Mouse (Mus musculus): ENCODE measurements around the gene Dbnl. TPM values are rescaled to one million over a fixed set of nuclear protein-coding genes. Genes with fewer than 3 reads are reported as not detected.
A peak's percentile ranks its signal among the peaks of the same experiment; 100 is the strongest.

The Dbnl gene
- total and polyA plus RNA-seq, 3 experiments: 70.3 to 124 (median 77.3) TPM

GRCm38 (mm10) chr11:5848741-5849140, 60.5 kb downstream of the Dbnl start:
- Histone ChIP-seq H3K4me3 (replicated peaks in 1 of 3; ENCODE audit: low read depth in 2 of 3, low read length in 2 of 3, poor library complexity in 1 of 3) (no peak overlapping the region), H3K4me2 (ENCODE audit: insufficient read depth, low read depth, poor library complexity, severe bottlenecking) (no peak overlapping the region), H3K27me3 (replicated peaks) (peaks cover 27% of the 10 kb centered on the region), H3K79me2 (replicated peaks; ENCODE audit: control insufficient read depth, extremely low read depth, insufficient read depth, poor library complexity, severe bottlenecking) (no peaks in the 10 kb centered on the region), H3K27ac (ENCODE audit: insufficient read depth, low read depth) (no peak overlapping the region), H3K9ac (ENCODE audit: insufficient read depth, low read depth) (no peak overlapping the region), H3K9me3 (replicated peaks; ENCODE audit: low read length) (peaks cover 35% of the 10 kb centered on the region), H3K36me3 (replicated peaks in 1 of 2; ENCODE audit: control insufficient read depth in 1 of 2, insufficient read depth in 1 of 2, low read length in 1 of 2) (no peaks in the 10 kb centered on the region), H3K4me1 (ENCODE audit: control insufficient read depth in 1 of 2, insufficient read depth in 2 of 2) (peaks cover 0 to 2% of the 10 kb centered on the region in 2 experiments; a peak in 2 of 4 replicates)
- TF ChIP-seq ETS1 (conservative IDR thresholded peaks at IDR 0.05; ENCODE audit: low read depth, low read length): no peak
- in situ Hi-C loops (cut with MboI; ENCODE audit: low pct_ligation_motif_present, low pct_unique_long_range_greater_than_20kb, low sequenced_read_pairs) (no loop called here), dilution Hi-C loops (cut with MboI; ENCODE audit: extremely low pct_ligation_motif_present, extremely low pct_unique_long_range_greater_than_20kb, low sequenced_read_pairs) (no loop called here)
- DNase-seq (ENCODE audit: extremely low read depth): no peak

DNA sequence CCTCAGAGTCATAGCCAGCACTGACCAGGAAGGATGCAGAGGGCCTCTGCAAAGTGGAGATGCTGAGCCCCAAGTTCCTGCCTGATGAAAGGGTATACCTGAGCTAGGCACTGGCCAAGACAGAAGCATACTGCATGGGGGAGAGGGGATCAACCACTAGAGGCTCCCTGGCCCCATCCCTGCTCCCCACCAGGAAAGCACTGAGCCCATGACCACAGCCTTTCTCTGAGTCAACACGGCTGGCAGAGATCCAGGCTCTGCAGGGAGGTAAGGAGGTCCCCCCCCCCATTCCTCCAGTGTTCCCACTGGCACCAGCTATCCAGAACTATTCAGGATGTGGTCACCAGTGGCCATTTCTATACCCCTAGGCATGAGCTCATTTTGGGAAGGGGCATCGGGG, 61.0 kb downstream of the Dbnl start:
- Histone ChIP-seq H3K9me3 (replicated peaks; ENCODE audit: low read length) (peaks cover 30% of the 10 kb centered on the region), H3K4me2 (ENCODE audit: insufficient read depth, low read depth, poor library complexity, severe bottlenecking) (no peak overlapping the region), H3K79me2 (replicated peaks; ENCODE audit: control insufficient read depth, extremely low read depth, insufficient read depth, poor library complexity, severe bottlenecking) (no peaks in the 10 kb centered on the region), H3K4me1 (ENCODE audit: control insufficient read depth in 1 of 2, insufficient read depth in 2 of 2) (peaks cover 0 to 2% of the 10 kb centered on the region in 2 experiments; a peak in 2 of 4 replicates), H3K36me3 (replicated peaks in 1 of 2; ENCODE audit: control insufficient read depth in 1 of 2, insufficient read depth in 1 of 2, low read length in 1 of 2) (no peaks in the 10 kb centered on the region), H3K4me3 (replicated peaks in 1 of 3; ENCODE audit: low read depth in 2 of 3, low read length in 2 of 3, poor library complexity in 1 of 3) (no peak overlapping the region), H3K27ac (ENCODE audit: insufficient read depth, low read depth) (no peak overlapping the region), H3K27me3 (replicated peaks) (peaks cover 27% of the 10 kb centered on the region), H3K9ac (ENCODE audit: insufficient read depth, low read depth) (no peak overlapping the region)
- DNase-seq (ENCODE audit: extremely low read depth): no peak
- dilution Hi-C loops (cut with MboI; ENCODE audit: extremely low pct_ligation_motif_present, extremely low pct_unique_long_range_greater_than_20kb, low sequenced_read_pairs) (no loop called here), in situ Hi-C loops (cut with MboI; ENCODE audit: low pct_ligation_motif_present, low pct_unique_long_range_greater_than_20kb, low sequenced_read_pairs) (no loop called here)
- no peak for TF ChIP-seq MXI1 (IDR thresholded peaks at IDR 0.05; ENCODE audit: low read depth, low read length)
- TF ChIP-seq PAX5 (IDR thresholded peaks at IDR 0.05; ENCODE audit: low read length): no peak

DNA sequence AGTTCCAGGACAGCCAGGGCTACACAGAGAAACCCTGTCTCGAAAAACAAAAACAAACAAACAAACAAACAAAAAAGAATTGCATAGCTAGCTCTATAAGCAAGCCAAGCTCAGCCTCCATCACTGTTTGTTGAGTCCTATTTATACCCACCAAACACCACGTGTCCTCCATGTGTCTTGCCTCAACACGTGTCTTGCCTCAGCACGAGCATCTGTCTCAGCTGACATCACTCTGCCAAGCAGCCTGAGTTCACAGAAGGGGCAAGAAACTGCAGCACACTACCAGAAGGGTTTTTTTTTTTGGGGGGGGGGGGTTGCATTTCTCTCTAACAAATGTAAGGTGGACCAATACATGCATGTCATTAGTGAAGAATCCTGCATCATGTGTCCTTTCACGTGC, 62.2 kb downstream of the Dbnl start:
- Histone ChIP-seq H3K79me2 (replicated peaks; ENCODE audit: control insufficient read depth, extremely low read depth, insufficient read depth, poor library complexity, severe bottlenecking) (no peaks in the 10 kb centered on the region), H3K36me3 (replicated peaks in 1 of 2; ENCODE audit: control insufficient read depth in 1 of 2, insufficient read depth in 1 of 2, low read length in 1 of 2) (no peaks in the 10 kb centered on the region), H3K9me3 (replicated peaks; ENCODE audit: low read length) (peaks cover 26% of the 10 kb centered on the region), H3K27ac (ENCODE audit: insufficient read depth, low read depth) (no peak overlapping the region), H3K4me3 (replicated peaks in 1 of 3; ENCODE audit: low read depth in 2 of 3, low read length in 2 of 3, poor library complexity in 1 of 3) (no peak overlapping the region), H3K9ac (ENCODE audit: insufficient read depth, low read depth) (no peak overlapping the region), H3K4me1 (ENCODE audit: control insufficient read depth in 1 of 2, insufficient read depth in 2 of 2) (peaks cover 0 to 2% of the 10 kb centered on the region in 2 experiments; a peak in 2 of 4 replicates), H3K4me2 (ENCODE audit: insufficient read depth, low read depth, poor library complexity, severe bottlenecking) (no peak overlapping the region), H3K27me3 (replicated peaks) (peaks cover 27% of the 10 kb centered on the region)
- in situ Hi-C loops (cut with MboI; ENCODE audit: low pct_ligation_motif_present, low pct_unique_long_range_greater_than_20kb, low sequenced_read_pairs) (no loop called here), dilution Hi-C loops (cut with MboI; ENCODE audit: extremely low pct_ligation_motif_present, extremely low pct_unique_long_range_greater_than_20kb, low sequenced_read_pairs) (no loop called here)
- no peak for DNase-seq (ENCODE audit: extremely low read depth)
- no peak for TF ChIP-seq JUN (IDR thresholded peaks at IDR 0.05; ENCODE audit: insufficient read depth, low read depth, low read length)
- TF ChIP-seq TBP (conservative IDR thresholded peaks at IDR 0.05; ENCODE audit: low read depth, low read length): no peak
- TF ChIP-seq MYC (IDR thresholded peaks at IDR 0.05; ENCODE audit: low read depth, low read length): peak; percentile 65
- TF ChIP-seq JUND (conservative IDR thresholded peaks at IDR 0.05; ENCODE audit: low read depth, low read length): no peak
- TF ChIP-seq ELF1 (IDR thresholded peaks at IDR 0.05; ENCODE audit: low read depth, low read length): no peak
- no peak for TF ChIP-seq MEF2A (IDR thresholded peaks at IDR 0.05; ENCODE audit: borderline replicate concordance, low read depth, low read length)
- TF ChIP-seq SMC3 (IDR thresholded peaks at IDR 0.05; ENCODE audit: low read depth, low read length): no peak
- no peak for TF ChIP-seq TCF12 (IDR thresholded peaks at IDR 0.05; ENCODE audit: low read depth, low read length)
- TF ChIP-seq CHD1 (IDR thresholded peaks at IDR 0.05; ENCODE audit: low read depth, low read length): no peak
- TF ChIP-seq IRF4 (IDR thresholded peaks at IDR 0.05; ENCODE audit: low read depth, low read length): no peak
- TF ChIP-seq BHLHE40 (IDR thresholded peaks at IDR 0.05; ENCODE audit: low read depth, low read length): peak; percentile 76
- TF ChIP-seq UBTF (IDR thresholded peaks at IDR 0.05; ENCODE audit: low read depth, low read length): no peak
- no peak for TF ChIP-seq CHD2 (IDR thresholded peaks at IDR 0.05; ENCODE audit: low read length)
- no peak for TF ChIP-seq POLR2A (IDR thresholded peaks at IDR 0.05; ENCODE audit: low read depth, low read length)
- no peak for TF ChIP-seq USF2 (conservative IDR thresholded peaks at IDR 0.05; ENCODE audit: low read depth, low read length)
- no peak for TF ChIP-seq POLR2AphosphoS2 (IDR thresholded peaks at IDR 0.05; ENCODE audit: low read depth, low read length)
- no peak for TF ChIP-seq NELFE (IDR thresholded peaks at IDR 0.05; ENCODE audit: low read depth, low read length)
- no peak for TF ChIP-seq MAFK (IDR thresholded peaks at IDR 0.05; ENCODE audit: insufficient replicate concordance, low read length)
- no peak for TF ChIP-seq MXI1 (IDR thresholded peaks at IDR 0.05; ENCODE audit: low read depth, low read length)
- TF ChIP-seq ZC3H11A (IDR thresholded peaks at IDR 0.05; ENCODE audit: low read depth, low read length): no peak
- peak; percentile 17; the same call in 1 of the 2 replicates for TF ChIP-seq ETS1 (conservative IDR thresholded peaks at IDR 0.05; ENCODE audit: low read depth, low read length)
- no peak for TF ChIP-seq KAT2A (IDR thresholded peaks at IDR 0.05; ENCODE audit: insufficient replicate concordance, low read length)
- no peak for TF ChIP-seq GABPA (IDR thresholded peaks at IDR 0.05; ENCODE audit: insufficient replicate concordance, low read depth, low read length)
- TF ChIP-seq ZKSCAN1 (IDR thresholded peaks at IDR 0.05; ENCODE audit: borderline replicate concordance, low read depth, low read length): no peak
- no peak for TF ChIP-seq USF1 (IDR thresholded peaks at IDR 0.05; ENCODE audit: low read depth, low read length)
- TF ChIP-seq ZMIZ1 (IDR thresholded peaks at IDR 0.05; ENCODE audit: low read depth, low read length): no peak

Data from CH12.LX (cell line).